Mouse (Mus musculus) testis, postnatal 14 days (tissue): ENCODE results near the gene Stpg1.

Experiments
- DNase-seq: peaks from one replicate; pipeline ENCODE4 v3.0.0; 2021; ENCODE audit warnings: low spot score

Stpg1 gene

GRCm38 (mm10) chr4:135513865-135514264, 19.3 kb downstream of the Stpg1 start:
- no peak for DNase-seq

- no peak for DNase-seq
Measured at GRCm38 (mm10) chr4:135514925-135515324, 20.3 kb downstream of the Stpg1 start.

GRCm38 (mm10) chr4:135516351-135517316, 22.0 kb downstream of the Stpg1 start:
- DNase-seq = no peak

- no peak for DNase-seq
Measured at GRCm38 (mm10) chr4:135518135-135518534, 23.5 kb downstream of the Stpg1 start.

GRCm38 (mm10) chr4:135520421-135520820, 25.8 kb downstream of the Stpg1 start:
- no peak for DNase-seq

- no peak for DNase-seq
Measured at GRCm38 (mm10) chr4:135523939-135524338, 29.3 kb downstream of the Stpg1 start.

GRCm38 (mm10) chr4:135525057-135525456, 30.5 kb downstream of the Stpg1 start:
- no peak for DNase-seq

GRCm38 (mm10) chr4:135526039-135526710, 31.6 kb downstream of the Stpg1 start:
- no peak for DNase-seq

GRCm38 (mm10) chr4:135530270-135530669, 35.7 kb downstream of the Stpg1 start:
- peak; percentile 40 for DNase-seq

- DNase-seq = no peak
Measured at GRCm38 (mm10) chr4:135531236-135531635, 36.6 kb downstream of the Stpg1 start.

- DNase-seq = no peak
Measured at GRCm38 (mm10) chr4:135531771-135532613, 37.4 kb downstream of the Stpg1 start.

- no peak for DNase-seq
Measured at GRCm38 (mm10) chr4:135533001-135533400, 38.4 kb downstream of the Stpg1 start.

- no peak for DNase-seq
Measured at GRCm38 (mm10) chr4:135535021-135535420, 40.4 kb downstream of the Stpg1 start.

GRCm38 (mm10) chr4:135539056-135539455, 44.5 kb downstream of the Stpg1 start:
- no peak for DNase-seq

- DNase-seq = no peak
Measured at GRCm38 (mm10) chr4:135540057-135540456, 45.5 kb downstream of the Stpg1 start.

- DNase-seq = no peak
Measured at GRCm38 (mm10) chr4:135544284-135544683, 49.7 kb downstream of the Stpg1 start.

- no peak for DNase-seq
Measured at GRCm38 (mm10) chr4:135545080-135545511, 50.5 kb downstream of the Stpg1 start.

GRCm38 (mm10) chr4:135546008-135546407, 51.4 kb downstream of the Stpg1 start:
- DNase-seq = no peak

GRCm38 (mm10) chr4:135546793-135547192, 52.2 kb downstream of the Stpg1 start:
- no peak for DNase-seq

GRCm38 (mm10) chr4:135547551-135547950, 53.0 kb downstream of the Stpg1 start:
- DNase-seq = no peak

- no peak for DNase-seq
Measured at GRCm38 (mm10) chr4:135548108-135548507, 53.5 kb downstream of the Stpg1 start.

GRCm38 (mm10) chr4:135548521-135549077, 54.0 kb downstream of the Stpg1 start:
- no peak for DNase-seq
